Mouse (Mus musculus): ENCODE data around the gene Nsun2.

The Nsun2 gene

GRCm38 (mm10) chr13:69533405-69534333, at the start of gene Nsun2:
Gene Nsun2 (plus strand): TSS chr13:69533746.
- peak in 1 of 2 experiments; percentile 57 for DNase-seq (ENCODE audit: low spot score in 2 of 2)

DNA sequence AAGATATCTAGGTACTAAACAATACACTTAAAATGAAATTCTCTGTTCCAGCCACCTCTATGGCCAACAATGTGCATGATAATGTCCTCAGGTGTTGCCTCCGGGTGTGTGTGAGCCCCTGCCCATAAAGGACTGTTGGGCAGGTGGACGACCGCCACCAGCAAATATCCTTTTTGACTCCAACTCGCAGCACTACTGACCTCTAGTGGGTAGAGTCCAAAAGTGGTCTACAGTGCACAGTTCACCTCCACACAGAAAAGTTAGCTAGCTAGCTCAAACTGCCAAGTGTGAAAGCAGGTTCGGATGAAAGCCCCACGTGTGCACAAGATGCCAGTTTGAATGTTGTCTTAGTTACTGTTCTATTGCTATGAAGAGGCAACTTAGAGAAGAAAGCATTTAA, 48.2 kb upstream of the Nsun2 start:
- DNase-seq (ENCODE audit: low spot score in 2 of 2) = no peak

- no peak for DNase-seq (ENCODE audit: low spot score in 2 of 2)
These were observed 47.7 kb upstream of the Nsun2 start for GRCm38 (mm10) chr13:69485833-69486232.

DNA sequence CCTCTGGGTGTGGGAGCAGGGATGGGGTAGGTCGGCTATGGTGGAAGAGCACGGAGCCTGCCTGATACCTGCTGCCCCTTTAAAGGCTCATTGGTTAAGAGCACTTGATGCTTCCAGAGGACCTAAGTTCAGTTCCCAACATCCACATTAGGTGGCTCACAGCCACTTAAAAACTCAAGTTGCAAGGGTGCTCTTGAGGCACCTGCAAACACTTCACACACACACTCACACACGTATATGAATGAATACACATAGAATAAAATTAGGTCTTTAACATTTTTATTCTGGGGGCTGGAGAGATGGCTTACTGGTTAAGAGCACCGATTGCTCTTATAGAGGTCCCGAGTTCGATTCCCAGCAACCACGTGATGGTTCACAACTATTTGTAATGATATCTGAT, 46.4 kb upstream of the Nsun2 start:
- DNase-seq (ENCODE audit: low spot score in 2 of 2) = no peak

- DNase-seq (ENCODE audit: low spot score in 2 of 2) = no peak
These were observed 45.8 kb upstream of the Nsun2 start for GRCm38 (mm10) chr13:69487611-69488275.

GRCm38 (mm10) chr13:69488565-69489255, 44.8 kb upstream of the Nsun2 start:
- DNase-seq (ENCODE audit: low spot score in 2 of 2) = no peak

DNA sequence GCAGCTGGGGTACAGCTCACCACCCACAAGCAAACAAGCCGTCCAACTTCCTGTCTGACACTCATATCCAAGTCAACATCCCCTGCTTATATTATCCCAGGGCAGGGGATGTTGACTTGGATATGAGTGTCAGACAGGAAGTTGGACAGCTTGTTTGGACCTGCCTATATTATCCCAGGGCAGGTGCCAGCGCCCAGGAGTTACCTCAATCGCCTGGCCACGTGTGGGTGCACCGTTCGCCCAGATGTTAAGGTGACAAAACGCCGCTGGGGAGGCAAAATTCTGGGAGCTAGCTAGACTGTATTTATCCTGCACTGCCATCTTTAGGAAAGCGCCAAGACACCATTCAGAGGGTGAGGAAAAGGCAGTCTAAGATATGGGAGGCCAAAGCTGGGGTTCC, 43.8 kb upstream of the Nsun2 start:
- DNase-seq (ENCODE audit: low spot score in 2 of 2) = no peak

DNA sequence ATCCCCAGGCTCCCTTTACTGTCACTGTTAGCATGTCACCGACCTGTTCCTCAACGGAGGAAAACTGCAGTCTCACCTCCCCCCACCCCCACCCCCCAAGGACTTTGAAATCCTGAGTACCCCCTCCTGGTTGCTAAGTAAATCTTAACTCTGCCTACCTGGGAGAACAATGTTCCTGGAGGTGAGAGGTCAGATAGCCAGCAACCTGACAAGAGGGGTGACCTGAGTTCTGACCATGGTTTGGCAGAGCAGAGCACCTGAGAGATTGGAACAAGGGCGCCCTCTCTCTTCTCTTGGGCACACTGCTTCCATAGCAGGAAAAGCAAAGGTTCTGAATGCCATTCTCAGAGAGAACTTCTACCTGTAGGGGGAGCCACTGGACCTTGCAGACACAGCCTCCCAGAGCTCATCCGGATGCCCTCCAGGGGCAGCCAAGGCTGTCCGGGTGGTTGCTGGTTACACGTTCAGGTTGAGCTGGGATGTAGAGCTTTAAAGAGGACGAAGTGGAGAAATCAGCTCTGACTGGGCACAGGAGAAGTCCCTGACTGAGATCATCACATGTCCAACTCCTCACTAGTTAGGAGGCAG, 40.6 kb upstream of the Nsun2 start:
- DNase-seq (ENCODE audit: low spot score in 2 of 2) = no peak

DNA sequence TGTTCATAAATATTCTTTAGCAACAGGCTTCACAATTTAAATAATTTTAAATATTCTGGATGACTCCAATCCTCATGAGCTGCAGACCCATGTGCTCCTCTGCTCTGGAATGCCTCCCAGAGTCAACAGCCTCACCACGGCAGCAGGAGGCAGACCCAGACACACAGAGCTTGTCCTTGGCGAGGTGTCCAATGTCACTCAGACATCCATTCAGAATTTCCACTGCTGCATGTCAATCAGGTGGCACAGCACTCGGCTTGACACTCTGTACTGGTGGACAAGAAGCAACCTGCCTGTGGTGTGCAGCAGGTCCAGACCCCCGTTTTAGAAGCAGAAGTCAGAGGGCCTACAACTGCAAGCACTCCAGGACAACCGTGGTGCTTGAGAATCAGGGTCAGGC, 35.3 kb upstream of the Nsun2 start:
- no peak for DNase-seq (ENCODE audit: low spot score in 2 of 2)

DNA sequence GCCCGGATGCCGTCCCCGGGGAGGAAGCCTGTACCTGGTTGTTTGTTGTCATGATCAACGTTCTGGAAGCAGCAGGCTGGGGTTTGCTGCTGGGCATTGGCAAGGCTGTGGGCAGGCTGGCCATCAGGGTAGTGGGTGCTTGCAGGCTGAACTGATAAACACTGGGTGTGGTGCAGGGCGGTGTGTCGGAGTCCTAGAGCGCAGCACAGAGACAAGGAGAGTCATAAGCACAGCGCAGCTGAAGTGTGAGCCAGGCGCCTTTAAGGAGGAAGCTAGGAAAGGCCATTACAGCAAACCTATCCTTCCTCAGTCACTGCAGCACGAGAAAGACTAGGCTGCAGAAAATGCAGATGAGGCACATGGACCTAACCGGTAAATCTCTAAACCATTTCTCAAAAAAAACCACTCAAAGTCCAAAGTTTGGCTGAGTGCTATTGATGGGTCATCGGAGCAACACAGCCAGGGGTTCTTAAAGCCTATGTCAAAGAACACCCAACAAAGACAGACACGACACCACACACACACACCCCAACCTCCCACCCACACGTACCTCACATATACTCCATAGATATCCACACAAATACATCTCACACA, 31.3 kb upstream of the Nsun2 start:
- DNase-seq (ENCODE audit: low spot score in 2 of 2) = no peak

DNA sequence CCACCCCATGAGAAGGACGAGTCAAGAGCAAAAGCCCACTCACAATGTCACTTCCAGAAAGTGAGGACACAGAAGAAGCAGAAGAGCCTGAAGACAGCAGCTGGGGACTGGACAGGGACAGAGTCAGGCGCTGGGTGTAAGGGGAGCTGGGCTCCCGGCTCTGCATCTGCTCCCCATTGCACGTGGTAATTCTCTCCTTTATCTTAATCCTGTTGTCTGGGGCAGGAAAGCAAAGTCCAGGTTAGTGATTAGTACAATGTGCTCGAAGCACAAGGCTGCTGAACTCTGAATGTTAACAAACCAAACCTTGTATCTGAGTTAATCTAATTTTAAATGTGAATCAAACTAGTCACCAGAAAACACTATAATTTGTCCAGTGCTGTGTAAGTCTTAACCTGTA, 30.7 kb upstream of the Nsun2 start:
- DNase-seq (ENCODE audit: low spot score in 2 of 2) = no peak

DNA sequence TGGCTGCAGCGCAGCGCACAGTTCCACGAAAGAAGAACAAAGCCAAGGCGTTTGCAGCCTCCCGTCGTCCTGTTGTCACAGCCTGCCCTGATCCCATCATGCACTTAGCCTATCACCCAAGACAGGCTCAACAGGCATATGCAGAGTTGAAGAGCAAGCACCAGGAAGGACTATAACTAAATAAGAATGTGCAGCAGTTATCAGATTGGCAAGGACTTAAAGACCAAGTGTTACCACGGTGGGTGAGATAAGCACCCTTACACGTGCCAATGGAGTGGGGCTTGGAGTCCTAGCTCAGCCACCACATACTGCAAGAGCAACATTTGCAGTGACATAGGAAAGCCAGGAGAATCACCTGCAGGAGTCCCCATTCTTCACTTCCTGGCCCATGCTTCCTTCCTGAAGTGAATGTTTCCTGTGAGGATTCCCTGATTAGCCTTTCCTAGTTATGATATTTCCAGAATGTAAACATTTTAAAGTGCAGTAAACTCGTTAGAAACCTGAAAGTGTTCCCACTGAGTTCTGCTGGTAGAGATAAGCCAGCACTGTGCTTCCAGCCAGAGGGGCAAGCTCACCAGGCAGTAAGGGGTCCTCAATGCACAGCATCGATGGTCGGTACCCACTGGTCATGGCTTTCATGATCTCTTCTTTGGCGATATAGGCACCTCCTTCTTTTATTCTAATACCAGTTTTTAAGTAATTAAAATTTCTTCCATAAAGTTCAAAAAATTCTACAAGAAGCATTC, 27.0 kb upstream of the Nsun2 start:
- no peak for DNase-seq (ENCODE audit: low spot score in 2 of 2)

DNA sequence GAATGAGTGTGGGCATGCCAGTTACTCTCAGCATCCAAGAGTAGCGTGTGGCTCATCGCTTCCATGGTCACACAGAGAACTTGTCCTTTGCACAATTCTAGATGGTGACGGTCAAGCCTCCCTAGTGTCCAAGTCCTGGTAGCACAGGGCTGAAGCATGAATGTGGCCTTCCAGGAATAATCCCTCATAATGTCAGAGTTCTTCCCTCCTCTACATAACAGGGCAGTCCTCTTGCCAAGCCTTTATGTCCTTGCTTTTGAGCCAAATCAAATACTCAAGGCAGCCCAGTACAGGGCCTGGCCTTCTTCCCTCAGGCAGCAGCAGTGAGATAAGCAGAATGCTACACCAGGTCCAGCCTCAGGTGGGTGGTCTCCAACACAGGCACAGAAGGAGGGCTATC, 25.9 kb upstream of the Nsun2 start:
- DNase-seq (ENCODE audit: low spot score in 2 of 2) = no peak

- no peak for DNase-seq (ENCODE audit: low spot score in 2 of 2)
These were observed 23.9 kb upstream of the Nsun2 start for GRCm38 (mm10) chr13:69509391-69510244.

GRCm38 (mm10) chr13:69515091-69515490, 18.5 kb upstream of the Nsun2 start:
- DNase-seq (ENCODE audit: low spot score in 2 of 2) = no peak

GRCm38 (mm10) chr13:69517445-69517844, 16.1 kb upstream of the Nsun2 start:
- no peak for DNase-seq (ENCODE audit: low spot score in 2 of 2)

- DNase-seq (ENCODE audit: low spot score in 2 of 2) = no peak
These were observed 14.4 kb upstream of the Nsun2 start for GRCm38 (mm10) chr13:69519137-69519536.

- no peak for DNase-seq (ENCODE audit: low spot score in 2 of 2)
These were observed 11.3 kb upstream of the Nsun2 start for GRCm38 (mm10) chr13:69522161-69522791.

DNA sequence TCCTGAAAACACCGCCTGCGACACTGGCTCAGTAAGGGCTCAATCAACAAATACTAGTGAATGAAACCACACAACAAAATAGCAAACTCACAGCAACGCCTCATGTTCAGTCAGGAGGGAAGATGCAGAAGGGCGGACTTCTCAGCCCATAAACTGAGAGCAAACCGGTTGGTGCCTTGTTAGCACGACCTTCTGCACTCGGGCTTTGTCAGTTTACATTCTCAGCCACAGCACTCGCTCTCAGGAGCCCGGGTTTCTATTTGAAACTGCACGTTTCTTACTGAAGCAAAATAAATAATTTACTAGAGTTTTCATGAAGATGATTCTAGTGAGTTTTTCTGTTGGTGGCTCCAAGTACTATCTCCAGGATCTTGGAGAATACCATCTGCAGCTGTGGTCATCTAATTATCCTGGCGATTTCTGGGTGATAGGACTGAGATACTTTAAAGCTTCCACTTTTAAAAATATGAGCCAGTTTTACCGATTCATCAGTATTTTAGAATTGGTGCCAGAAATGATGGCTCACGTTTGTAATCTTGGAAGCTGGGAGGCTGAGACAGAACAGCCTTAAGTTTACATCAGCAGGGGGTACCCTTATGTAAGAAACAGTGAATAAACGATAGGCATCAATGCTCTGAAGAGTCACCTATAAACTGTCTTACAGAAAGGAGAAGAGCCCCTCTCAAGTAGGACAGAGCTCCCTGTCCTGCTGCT, 9.9 kb upstream of the Nsun2 start:
- no peak for DNase-seq (ENCODE audit: low spot score in 2 of 2)
